Mouse (Mus musculus) adrenal gland, postnatal 36 days (tissue): ENCODE data around the gene Fam53b. TPM values are rescaled to one million over a fixed set of nuclear protein-coding genes. Genes with fewer than 3 reads are reported as not detected.

ENCODE experiments used
- DNase-seq, 2 experiments: peaks; one replicate each; pipeline ENCODE4 v3.0.0; 2021; ENCODE audit warnings: mixed read lengths in 1 of 2
- total RNA-seq, 2 experiments: library from RNA; stranded (reverse); gene quantifications; 2 replicates each; pipeline ENCODE4 v1.2.3; 2021

The Fam53b gene
- total RNA-seq, 2 experiments from 2014 or later = 65.9 to 94.9 TPM

- peak; percentile 41 to 55 for DNase-seq
These were observed 101.5 kb downstream of the Fam53b start for GRCm38 (mm10) chr7:132712044-132712708.

- DNase-seq = no peak
These were observed 102.1 kb downstream of the Fam53b start for GRCm38 (mm10) chr7:132711579-132711978.

- DNase-seq = peak in 1 of 2 experiments; percentile 58
These were observed 108.6 kb downstream of the Fam53b start for GRCm38 (mm10) chr7:132705130-132705529.

GRCm38 (mm10) chr7:132704310-132704875 is 109.3 kb downstream of the Fam53b start:
- no peak for DNase-seq

GRCm38 (mm10) chr7:132703515-132704309 is 110.0 kb downstream of the Fam53b start:
- no peak for DNase-seq

- no peak for DNase-seq
These were observed 111.1 kb downstream of the Fam53b start for GRCm38 (mm10) chr7:132702492-132703070.

GRCm38 (mm10) chr7:132702024-132702423 is 111.7 kb downstream of the Fam53b start:
- no peak for DNase-seq

GRCm38 (mm10) chr7:132701412-132701811 is 112.3 kb downstream of the Fam53b start:
- no peak for DNase-seq

- no peak for DNase-seq
These were observed 113.6 kb downstream of the Fam53b start for GRCm38 (mm10) chr7:132700107-132700506.

GRCm38 (mm10) chr7:132699639-132700038 is 114.0 kb downstream of the Fam53b start:
- DNase-seq = no peak

- no peak for DNase-seq
These were observed 114.5 kb downstream of the Fam53b start for GRCm38 (mm10) chr7:132699165-132699564.

GRCm38 (mm10) chr7:132698737-132699136 is 114.9 kb downstream of the Fam53b start:
- no peak for DNase-seq

GRCm38 (mm10) chr7:132697258-132697796 is 116.4 kb downstream of the Fam53b start:
- no peak for DNase-seq

- no peak for DNase-seq
These were observed 120.1 kb downstream of the Fam53b start for GRCm38 (mm10) chr7:132693561-132693960.

- no peak for DNase-seq
These were observed 121.0 kb downstream of the Fam53b start for GRCm38 (mm10) chr7:132692719-132693118.

GRCm38 (mm10) chr7:132690716-132691472 is 122.8 kb downstream of the Fam53b start:
- no peak for DNase-seq

GRCm38 (mm10) chr7:132689722-132690121 is 124.0 kb downstream of the Fam53b start:
- no peak for DNase-seq

- DNase-seq = no peak
These were observed 125.0 kb downstream of the Fam53b start for GRCm38 (mm10) chr7:132688721-132689120.

- no peak for DNase-seq
These were observed 125.8 kb downstream of the Fam53b start for GRCm38 (mm10) chr7:132687897-132688296.

GRCm38 (mm10) chr7:132686515-132686914 is 127.2 kb downstream of the Fam53b start:
- DNase-seq = no peak

GRCm38 (mm10) chr7:132683923-132684322 is 129.8 kb downstream of the Fam53b start:
- DNase-seq = peak; percentile 48 to 54

- DNase-seq = no peak
These were observed 130.8 kb downstream of the Fam53b start for GRCm38 (mm10) chr7:132682901-132683300.
